Mouse (Mus musculus) urinary bladder, adult 18-20 months (tissue): ENCODE measurements around the gene Socs7.
"Not testable (repeated sequence)": the region's sequence is repeated elsewhere in the genome, so short reads cannot be mapped to it uniquely, and the experiment has no call there.

Source experiments
- DNase-seq, 2 experiments: peaks; one replicate each; pipeline ENCODE4 v3.0.0; 2022; ENCODE audit warnings: low spot score in 2 of 2, mixed read lengths in 2 of 2

The Socs7 gene

DNA sequence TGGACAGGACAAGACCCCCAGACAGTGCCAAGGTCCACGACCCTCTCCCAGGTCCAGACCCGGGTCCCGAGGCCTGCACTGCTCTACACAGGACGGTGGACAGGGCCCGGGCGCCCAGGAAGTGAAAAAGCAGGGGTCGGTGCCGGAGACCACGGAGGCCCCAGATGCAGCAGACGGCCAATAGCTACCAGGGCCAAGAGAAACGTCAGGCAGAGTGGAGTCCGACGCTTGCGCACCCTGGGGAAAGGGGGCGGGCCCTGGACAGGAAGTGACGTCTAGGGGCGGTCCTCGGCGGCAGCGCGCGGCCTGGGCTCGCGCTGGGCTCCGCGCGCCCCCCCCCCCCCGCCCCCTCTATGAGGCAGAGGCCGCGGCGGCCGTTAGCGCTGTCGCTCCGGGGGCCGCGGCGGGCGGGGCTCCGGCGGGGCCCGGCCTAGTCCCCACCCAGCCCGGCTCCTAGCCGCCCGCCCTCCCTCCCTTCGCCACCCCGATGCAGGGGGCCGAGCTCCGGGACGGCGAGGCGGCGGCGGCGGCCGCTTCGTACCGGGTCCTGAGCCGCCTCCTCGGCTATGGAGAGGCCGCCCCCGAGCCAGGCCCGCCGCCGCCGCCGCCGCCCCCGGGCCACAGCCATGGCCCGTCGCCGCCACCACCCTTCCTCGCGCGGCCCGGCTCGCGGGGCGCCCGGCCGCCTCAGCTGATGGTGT lies at the start of gene Socs7:
TSS of gene Socs7 (plus strand) at position 604 of the 701 bp plus-strand sequence.
- DNase-seq, result peak; percentile 90 to 91

DNA sequence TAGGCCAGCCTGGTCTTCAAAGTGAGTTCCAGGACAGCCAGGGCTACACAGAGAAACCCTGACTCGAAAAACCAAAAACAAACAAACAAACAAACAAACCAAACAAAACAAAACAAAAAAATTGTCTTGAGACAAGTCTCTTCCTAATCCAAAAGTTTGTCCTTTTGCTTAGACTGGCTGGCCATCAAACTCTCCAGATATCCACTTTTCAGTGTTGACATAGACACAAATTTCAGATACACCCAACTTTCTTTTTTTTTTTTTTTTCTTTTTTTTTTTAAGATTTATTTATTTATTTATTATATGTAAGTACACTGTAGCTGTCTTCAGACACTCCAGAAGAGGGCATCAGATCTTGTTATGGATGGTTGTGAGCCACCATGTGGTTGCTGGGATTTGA lies 49.5 kb upstream of the Socs7 start:
- not testable (repeated sequence) for DNase-seq

DNA sequence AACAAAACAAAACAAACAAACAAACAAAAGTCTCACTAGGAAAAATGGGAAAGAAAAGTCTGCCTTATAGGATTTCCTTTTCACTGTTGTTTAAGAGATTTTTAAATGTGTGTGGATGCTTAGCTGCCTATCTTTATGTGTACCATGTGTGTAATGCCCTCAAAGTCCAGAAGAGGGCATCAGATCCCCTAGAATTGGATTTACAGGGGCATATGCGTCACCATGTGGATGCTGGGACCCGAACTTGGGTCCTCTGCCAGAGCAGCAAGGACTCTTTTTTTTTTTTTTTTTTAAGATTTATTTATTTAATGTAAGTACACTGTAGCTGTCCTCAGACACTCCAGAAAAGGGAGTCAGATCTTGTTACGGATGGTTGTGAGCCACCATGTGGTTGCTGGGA lies 48.2 kb upstream of the Socs7 start:
- no peak for DNase-seq

DNA sequence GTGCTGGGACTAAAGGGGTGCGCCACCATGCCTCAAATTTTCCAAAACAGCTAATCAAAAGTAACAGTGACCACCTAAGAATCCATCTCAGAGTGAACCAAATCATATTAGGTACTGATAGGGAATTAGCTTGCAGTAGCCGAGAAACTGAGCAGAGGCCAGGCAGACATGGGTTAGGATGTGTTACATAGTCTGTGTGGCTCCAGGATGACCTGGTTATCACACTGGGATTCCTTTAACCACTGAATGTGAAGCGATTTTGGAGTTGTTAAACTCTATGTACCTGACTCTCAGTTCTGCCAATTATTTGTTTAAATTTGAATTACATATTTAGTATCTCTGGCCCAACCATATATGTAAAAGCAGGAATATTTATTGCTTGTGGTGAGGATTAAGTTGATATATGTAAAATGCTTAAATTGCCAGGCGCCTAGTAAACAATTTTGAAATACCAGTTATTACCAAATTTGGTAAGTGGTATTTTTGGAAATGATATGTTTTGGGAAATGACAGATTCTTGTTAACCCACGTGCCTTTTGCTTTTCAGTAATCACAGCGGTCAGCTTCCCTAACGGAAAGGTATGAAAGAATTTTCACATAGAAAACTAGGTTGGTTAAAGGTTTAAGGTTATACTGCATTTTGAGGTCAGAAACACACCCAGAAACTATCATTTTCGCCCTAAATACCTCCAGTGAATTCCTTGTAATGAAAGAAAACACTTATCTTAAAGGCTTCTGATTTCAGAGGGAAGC lies 47.4 kb upstream of the Socs7 start:
- no peak for DNase-seq

DNA sequence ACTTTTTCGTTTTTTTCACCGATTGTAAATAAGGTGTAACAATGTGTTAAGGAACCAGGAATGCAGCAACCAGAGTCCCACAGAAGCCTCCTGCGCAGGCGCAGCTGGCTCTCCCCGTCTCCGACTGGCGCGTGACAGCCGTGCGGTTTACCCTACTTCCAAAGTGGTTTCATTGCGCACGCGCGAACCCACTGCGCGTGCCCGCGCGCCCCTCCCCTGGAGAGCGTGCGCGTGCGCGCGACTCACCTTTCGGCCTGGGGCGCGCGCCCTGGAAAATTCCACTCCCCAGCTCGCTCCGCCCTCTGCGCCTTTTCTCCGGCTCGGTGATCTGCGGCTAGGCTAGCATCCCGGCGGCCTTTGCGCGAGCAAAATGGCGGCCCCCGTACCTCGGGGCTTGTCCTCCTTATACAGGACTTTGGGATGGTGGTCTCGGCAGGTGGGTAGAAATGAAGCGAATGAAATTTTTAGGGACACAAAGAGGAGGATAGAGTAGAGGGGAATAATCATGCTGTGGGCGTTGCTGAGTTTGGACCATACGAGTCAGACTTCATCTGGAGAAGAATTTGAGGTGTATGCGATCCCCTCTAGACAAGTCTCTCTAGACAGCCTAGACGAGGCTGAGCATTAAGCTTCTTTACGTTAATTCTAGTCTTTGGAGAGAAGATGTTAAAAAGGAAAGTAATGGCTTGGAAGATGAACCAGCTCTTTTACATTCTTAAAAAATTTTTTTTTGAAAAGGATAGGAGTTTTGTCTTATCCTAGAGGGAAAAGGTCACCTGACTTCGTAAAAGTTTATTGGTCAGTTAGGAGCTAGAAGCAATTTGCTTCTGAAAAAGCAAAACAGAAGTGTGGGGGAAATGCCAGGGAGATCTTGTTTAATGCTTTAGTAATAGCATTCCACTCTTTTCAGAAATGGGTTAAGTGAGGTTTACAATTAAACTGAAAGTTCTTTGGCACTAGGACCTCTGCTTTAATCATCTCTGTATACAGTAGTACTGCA lies 46.5 kb upstream of the Socs7 start, which contains the start of gene Mrpl45:
TSS of gene Mrpl45 (plus strand) at position 213 of the 1,000 bp plus-strand sequence.
- DNase-seq, result peak; percentile 93 to 97

DNA sequence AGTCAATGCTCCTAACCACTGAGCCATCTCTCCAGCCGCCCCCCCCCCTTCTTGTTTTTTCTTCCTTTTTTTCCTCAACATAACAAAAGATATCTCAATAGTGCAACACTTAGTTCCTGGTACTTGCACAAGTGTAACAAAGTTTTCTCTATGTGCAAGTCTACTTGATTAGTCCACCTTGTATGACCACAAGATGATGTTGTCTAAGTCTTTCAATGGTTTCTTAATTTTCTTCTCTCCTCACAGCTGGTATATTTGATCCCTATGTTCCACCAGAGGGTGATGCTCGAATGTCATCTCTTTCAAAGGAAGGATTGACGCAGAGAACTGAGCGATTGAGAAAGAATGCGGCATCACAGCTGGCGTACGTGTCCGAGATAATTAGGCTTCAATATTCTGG lies 41.2 kb upstream of the Socs7 start:
- DNase-seq, result no peak

DNA sequence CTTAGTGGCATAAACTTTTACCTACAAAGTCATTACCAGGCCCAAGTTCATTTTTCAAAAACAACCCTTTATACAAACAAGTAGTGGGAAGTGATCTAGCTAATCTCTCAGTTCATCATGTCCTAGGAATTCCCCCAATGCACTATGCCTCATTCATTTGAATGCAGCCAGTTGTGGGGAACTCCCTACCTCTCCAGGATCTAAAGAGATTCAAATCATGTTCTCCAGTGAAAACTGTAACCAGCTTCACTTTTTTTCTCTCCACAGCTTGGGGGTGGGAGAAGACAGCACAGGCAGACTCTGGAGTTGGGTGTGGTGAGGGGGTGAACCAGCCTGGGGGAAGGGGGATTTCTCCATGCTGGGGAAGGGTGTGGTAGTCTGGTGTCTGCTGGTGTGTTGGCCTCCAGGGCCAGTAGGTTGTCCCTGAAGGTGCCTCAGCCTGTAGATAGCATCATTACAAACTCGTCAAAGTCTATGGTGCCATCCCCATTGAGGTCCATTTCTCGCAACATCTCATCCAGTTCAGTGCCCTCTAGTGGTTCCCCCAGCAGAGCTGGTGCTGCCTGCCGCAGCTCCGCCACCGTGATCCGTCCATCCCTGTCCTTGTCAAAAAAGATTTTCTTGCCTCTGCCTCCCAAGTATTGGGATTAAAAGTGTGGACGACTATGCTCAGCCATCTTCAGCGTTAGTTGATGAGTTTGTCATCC lies 40.3 kb upstream of the Socs7 start:
- not testable (repeated sequence) for DNase-seq

DNA sequence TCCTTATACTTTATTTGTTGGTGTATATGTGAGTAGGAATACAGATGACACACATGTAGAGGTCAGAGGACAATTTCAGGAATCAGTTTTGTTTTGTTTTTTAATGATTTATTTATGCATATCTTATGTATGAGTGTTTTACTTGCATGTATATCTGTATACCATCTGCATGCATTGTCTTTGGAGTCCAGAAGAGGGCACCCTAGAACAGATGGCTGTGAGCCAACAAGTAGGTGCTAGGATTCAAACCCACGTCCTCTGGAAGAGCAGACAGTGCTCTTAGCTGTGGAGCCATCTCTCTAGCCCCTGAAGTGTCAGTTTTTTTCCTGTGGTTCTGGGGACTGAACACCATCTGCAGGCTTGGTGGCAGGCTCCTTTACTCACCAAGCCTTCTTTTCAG lies 37.1 kb upstream of the Socs7 start:
- no peak for DNase-seq

DNA sequence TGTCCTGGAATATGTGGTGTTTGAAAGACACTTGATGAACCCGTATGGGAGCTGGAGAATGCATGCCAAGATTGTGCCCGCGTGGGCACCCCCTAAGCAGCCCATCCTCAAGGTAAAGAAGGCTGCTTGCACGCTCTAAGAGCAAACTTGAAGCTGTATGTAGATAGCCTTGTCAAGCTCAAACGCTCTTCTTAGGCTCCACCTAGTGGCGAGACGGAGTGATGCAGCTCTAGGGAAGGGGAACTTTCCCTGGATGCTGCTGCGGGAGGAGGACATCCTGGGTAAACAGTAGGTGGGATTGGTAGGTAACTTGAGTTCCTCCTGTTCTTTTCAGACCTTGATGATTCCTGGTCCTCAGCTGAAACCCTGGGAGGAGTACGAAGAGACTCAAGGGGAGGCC lies 34.2 kb upstream of the Socs7 start:
- peak in 1 of 2 experiments; percentile 53 for DNase-seq

DNA sequence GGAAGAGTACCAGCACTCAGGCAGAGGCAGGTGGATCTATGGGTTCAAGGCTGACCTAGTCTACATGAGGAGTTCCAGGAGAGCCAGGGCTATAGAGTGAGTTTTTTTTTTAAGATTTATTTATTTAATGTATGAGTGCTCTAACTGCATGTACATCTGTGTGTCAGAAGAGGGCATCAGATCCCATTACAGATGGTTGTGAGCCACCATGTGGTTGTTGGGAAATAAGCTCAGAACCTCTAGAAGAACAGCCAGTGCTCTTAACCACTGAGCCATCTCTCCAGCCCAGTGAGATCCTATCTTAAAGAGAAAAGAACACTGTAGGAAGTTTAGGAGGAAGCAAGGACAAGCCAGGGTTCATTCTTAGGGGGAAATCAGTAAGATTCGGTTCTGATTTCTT lies 32.0 kb upstream of the Socs7 start:
- no peak for DNase-seq

DNA sequence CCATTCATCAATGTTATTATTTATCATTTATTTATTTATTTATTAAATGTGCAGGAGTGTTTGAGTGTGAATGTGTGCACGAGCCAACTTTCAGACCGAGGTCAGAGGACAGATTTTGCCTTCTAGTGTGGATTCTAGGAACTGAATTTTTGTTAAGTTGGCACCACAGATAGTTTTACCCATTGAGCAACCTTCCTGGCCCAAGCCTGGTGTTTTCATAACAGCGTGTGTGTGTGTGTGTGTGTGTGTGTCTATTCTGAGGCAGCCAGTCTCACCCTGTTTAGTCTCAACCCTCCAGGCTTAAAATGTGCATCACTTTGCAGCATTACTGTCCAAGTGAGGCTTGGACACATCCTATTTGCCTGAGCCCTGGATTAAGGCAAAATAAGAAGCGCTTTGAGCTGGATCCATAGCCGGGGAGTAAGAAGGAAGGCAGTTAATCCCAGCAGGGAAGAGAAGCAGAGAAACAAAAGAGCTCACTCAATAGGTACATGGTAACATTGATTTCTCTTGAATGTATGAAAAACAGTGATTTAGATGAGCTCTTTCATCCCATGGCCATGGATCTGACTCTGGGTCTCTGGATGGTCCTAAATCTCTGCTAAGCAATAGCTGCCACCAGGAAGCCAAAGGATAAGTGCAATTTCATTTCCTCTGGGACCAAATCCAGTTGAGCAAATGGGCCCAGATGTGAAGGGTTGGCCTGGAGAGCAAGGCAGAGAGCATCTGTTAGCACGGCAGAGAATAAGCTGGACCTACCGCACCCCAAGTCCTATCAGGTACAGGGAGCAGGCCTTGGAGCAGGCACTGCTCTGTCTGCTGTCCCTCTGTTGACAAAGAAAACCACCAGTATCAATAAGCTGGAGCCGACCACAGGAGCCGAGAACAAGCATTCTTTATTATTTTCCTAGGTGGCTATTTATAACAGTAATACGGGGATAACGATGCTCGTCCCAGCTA lies 30.8 kb upstream of the Socs7 start:
- DNase-seq, result no peak

DNA sequence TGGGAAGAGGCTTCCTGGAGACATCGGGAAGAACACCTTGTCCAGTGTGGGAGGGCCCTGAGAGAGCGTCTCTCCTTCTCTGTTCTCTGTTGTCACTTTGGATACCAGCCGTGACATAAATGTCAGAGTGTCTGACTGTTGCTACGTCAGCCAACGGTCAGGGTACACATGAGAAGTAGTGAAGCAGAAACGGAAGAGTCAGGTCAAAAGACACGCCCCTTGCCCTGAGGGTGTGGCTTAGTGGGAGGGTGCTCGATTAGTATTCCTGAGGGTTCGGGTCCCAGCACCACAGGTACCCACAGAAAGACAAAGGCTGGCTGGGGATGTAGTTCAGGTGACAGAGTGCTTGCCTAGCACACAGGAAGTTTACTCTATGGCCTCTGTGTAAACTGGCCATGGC lies 29.3 kb upstream of the Socs7 start:
- DNase-seq, result no peak

DNA sequence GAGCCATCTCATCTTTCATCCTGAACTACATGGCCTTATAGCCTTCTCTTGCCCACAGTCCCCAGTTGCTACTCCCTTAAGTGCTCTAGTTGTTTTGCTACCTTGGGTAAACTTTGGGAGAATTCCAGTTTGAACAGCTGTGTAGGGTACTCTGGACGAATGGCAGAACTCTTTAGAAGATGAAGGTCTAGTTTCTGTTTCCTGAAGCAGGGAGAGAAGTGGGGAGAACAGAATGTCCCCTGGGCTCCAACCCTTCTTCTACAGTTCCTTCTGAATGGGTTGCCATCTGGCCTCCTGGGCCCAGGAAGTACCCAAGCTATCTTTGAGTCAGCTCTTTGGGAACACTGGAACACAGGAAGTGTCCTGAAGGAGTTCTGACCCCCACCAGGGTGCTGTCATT lies 28.5 kb upstream of the Socs7 start:
- no peak for DNase-seq

DNA sequence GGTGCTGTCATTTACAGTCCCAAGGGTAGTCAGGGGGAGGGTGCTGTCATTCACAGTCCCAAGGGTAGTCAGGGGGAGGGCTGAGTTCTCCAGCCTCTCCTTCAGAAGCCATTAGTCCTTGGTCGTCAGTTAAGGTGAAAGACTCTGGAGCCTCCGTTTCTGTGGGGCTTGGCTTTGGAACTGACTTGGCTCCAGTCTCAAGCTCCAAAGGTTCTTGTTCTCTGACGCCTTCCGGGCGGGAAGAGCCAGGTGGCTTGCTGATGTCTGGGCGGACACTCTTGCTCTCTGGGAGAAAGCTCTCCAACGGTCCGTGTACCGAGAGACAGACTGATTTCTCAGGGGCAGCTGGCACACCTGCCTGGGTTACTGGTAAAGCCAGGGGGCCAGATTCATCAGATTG lies 28.0 kb upstream of the Socs7 start:
- DNase-seq, result no peak

DNA sequence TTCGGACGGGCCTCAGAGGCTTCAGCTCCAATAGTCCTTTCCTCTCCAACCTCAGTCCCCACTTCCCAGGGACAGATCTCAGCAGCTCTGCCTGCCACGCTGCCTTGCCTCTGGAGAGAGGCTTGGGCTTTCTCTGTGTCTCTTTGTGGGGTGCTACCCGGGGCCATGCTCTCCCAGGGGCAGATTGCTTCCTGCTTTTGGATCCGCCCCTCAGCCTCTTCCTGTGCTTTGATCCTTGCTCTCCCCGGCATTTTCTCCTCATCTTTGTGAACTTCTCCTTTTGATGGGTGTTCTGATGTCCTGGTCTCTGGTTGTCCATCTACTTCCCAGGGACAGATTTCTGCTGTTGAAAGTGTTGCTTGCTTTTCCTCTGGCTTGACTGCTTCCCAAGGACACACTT lies 26.1 kb upstream of the Socs7 start:
- no peak for DNase-seq

DNA sequence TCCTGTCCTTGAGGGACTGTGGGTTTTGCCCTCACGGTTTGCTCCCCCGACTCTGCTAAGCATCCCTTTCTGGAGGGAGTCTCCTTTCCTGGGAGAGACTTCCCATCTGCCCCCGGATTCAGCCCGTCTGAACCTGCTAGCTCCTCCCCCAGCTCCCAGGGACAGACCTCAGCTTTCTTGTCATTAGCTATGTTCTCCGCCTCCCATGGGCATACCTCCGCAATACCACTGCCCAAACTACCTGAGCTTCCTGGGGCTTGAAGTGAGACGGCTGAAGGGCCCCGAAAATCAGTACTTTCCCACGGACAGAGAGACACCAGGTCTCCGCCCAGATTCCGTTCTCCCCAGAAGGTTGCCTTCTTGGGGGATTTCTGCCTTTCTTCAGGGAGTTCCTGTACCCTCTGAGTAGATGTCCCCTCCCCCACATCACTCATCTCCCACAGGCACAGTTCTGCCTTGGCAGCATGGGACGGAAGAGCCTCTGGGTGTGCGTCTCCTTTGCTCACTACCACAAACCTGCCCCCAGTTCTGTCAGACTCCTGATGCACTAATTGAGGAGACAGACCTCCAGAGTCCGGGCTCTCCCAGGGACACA lies 25.5 kb upstream of the Socs7 start:
- no peak for DNase-seq

DNA sequence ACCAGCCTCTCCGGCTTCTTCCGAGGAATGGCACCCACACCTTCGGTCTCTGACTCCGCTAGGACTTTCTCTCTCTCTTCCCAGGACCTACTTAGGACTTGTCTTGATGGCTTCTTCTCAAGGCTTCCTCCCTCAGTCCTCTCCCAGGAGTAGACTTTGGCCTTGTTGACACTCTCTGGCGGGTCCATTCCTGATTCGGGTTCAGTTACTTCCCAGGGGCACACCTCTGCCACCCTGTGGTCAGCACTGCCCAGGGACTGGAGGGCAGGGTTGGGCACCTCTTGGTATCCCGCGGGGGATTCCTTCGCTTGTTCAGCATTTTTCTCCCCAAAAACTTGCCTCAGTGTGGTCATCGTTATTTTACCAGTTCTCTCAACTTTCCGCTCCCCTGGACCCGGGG lies 25.0 kb upstream of the Socs7 start:
- DNase-seq, result no peak

DNA sequence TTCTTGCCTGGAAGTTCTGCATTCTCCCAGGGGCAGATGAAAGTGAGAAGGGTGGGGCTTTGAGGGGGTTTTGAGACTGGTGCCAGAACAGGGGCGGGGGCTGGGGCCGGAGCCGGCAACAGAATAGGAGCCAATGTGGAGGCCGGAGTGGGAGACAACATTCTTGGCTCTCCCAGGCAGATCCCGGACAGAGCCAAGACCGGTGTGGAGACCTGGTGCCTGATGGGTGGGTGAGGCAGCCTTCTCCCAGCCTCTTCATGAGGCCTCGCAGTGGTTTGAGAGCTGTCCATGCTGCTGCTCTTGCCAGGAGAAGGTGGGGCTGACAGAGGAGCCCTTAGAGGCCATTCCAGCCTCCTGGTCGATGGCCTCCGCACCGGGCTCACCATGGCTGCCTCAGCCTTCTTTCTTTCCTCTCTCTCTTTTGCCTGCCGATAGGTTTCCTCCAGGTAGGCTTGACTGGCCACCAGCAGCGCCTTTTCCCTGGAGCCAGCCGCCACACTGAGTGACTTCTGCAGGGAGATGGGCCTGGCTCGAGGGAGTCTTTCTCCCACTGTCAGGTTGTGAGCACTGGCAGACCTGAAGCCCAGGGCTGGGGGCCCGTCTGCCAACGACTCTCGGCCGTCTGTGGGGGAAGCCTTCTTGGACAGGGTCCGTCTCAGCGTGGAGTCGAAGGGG lies 23.9 kb upstream of the Socs7 start:
- peak in 1 of 2 experiments; percentile 16 for DNase-seq

DNA sequence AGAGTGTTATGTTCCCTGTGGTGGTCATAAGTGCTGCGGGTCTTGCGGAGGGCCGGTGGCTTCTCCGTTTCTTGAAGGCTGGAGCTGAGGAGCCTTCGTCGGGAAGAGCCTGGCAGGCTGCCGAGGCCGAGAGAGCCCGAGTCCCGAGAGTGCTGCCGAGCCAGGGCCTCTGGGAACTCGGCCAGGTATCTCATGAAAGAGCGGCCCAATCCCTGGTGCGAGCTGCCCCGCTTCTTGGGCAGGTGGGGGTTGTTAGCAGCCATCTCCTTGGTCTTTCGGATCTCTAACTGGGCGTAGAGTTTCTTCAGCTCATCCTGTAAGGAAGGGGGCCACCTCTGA lies 23.4 kb upstream of the Socs7 start:
- DNase-seq, result peak in 1 of 2 experiments; percentile 22
